Mouse (Mus musculus) midbrain, embryonic 11.5 days (tissue): ENCODE data around the gene Gnpat. TPM values are rescaled to one million over a fixed set of nuclear protein-coding genes. Genes with fewer than 3 reads are reported as not detected.

Experiments used
- ATAC-seq: fragments of 200-750 bp; cut with Nextera tagmentation; 2 replicates; pipeline ENCODE4 v1.8.0; 2017; ENCODE audit warnings: moderate TSS enrichment, moderate library complexity; ENCODE audit not compliant: low FRiP score
- DNase-seq: peaks from one replicate; pipeline ENCODE4 v3.0.0; 2015; ENCODE audit warnings: low spot score; ENCODE audit errors: missing footprints
- H3K27ac ChIP-seq: fragments of 300-500 bp; sonication (generic); 2 replicates; pipeline ENCODE4 v1.5.1; 2014; ENCODE audit warnings: low read depth, low read length
- H3K27me3 ChIP-seq: fragments of 300-500 bp; sonication (generic); 2 replicates; pipeline ENCODE4 v1.6.1; 2014; ENCODE audit warnings: mild to moderate bottlenecking, low read length, moderate library complexity, mixed read lengths; ENCODE audit not compliant: control insufficient read depth, insufficient read depth
- H3K36me3 ChIP-seq: fragments of 300-500 bp; sonication (generic); 2 replicates; pipeline ENCODE4 v1.6.1; 2014; ENCODE audit warnings: mild to moderate bottlenecking, low read length, moderate library complexity, mixed read lengths; ENCODE audit not compliant: control insufficient read depth, insufficient read depth
- H3K4me1 ChIP-seq: fragments of 300-500 bp; sonication (generic); 2 replicates; pipeline ENCODE4 v1.6.1; 2014; ENCODE audit warnings: low read length; ENCODE audit not compliant: control insufficient read depth, insufficient read depth
- H3K4me2 ChIP-seq: fragments of 300-500 bp; sonication (generic); 2 replicates; pipeline ENCODE4 v1.6.1; 2014; ENCODE audit warnings: mild to moderate bottlenecking, moderate library complexity
- H3K4me3 ChIP-seq: fragments of 300-500 bp; sonication (generic); 2 replicates; pipeline ENCODE4 v1.5.1; 2014; ENCODE audit warnings: low read depth, low read length
- H3K9ac ChIP-seq: fragments of 300-500 bp; sonication (generic); 2 replicates; pipeline ENCODE4 v1.6.1; 2014; ENCODE audit warnings: low read length
- H3K9me3 ChIP-seq: fragments of 300-500 bp; sonication (generic); 2 replicates; pipeline ENCODE4 v1.6.1; 2016; ENCODE audit warnings: low read length; ENCODE audit not compliant: control insufficient read depth
- WGBS: fragments of 180-500 bp; shearing (Covaris S2); extraction: QIAGEN DNeasy Blood & Tissue Kit; methylation state at CpG from one replicate; pipeline ENCODE4 v1.1.7; 2014; 5-methylcytosine and 5-hydroxymethylcytosine counted together
- polyA plus RNA-seq: library from polyadenylated mRNA; unstranded; fragments of >200 nt; fragmentation: Nextera tagmentation; extraction: Ambion mirVana; gene quantifications from 2 replicates; pipeline ENCODE4 v1.2.1, GENCODE M21; 2014

The Gnpat gene
- polyA plus RNA-seq, 1 experiment from 2014 or later = 138 TPM

GRCm38 (mm10) chr8:124878946-124879526 lies 16.2 kb downstream of the Gnpat start:
- Histone ChIP-seq H3K4me3 (no peak overlapping the region), H3K9me3 (no peaks in the 10 kb centered on the region), H3K36me3 (peaks cover 46% of the 10 kb centered on the region), H3K4me2 (no peak overlapping the region), H3K4me1 (no peaks in the 10 kb centered on the region), H3K9ac (no peak overlapping the region), H3K27ac (no peak overlapping the region), H3K27me3 (no peaks in the 10 kb centered on the region)
- DNase-seq = no peak
- WGBS = 89% methylated on average over 10 of the region's 10 CpGs
- ATAC-seq = no peak

GRCm38 (mm10) chr8:124888385-124888784 lies 25.6 kb downstream of the Gnpat start:
- ATAC-seq (no peak), DNase-seq (no peak)
- Histone ChIP-seq H3K27me3 (no peaks in the 10 kb centered on the region), H3K4me3 (no peak overlapping the region), H3K9me3 (no peaks in the 10 kb centered on the region), H3K4me1 (no peaks in the 10 kb centered on the region), H3K36me3 (peaks cover 36% of the 10 kb centered on the region), H3K4me2 (no peak overlapping the region), H3K27ac (no peak overlapping the region), H3K9ac (no peak overlapping the region)
- WGBS = 93% methylated on average over 5 of the region's 5 CpGs

- WGBS = 80% methylated on average over 3 of the region's 3 CpGs
- DNase-seq (no peak), ATAC-seq (no peak)
- no peaks in the 10 kb centered on the region for H3K27me3 ChIP-seq
- no peak overlapping the region for H3K4me3 ChIP-seq
- H3K27ac ChIP-seq = no peak overlapping the region
- peaks cover 13% of the 10 kb centered on the region for H3K36me3 ChIP-seq
- H3K4me2 ChIP-seq = no peak overlapping the region
- H3K9ac ChIP-seq = no peak overlapping the region
- no peaks in the 10 kb centered on the region for H3K9me3 ChIP-seq
- H3K4me1 ChIP-seq = peaks cover 9% of the 10 kb centered on the region; the same call in 1 of the 2 replicates
These were observed 29.8 kb downstream of the Gnpat start for GRCm38 (mm10) chr8:124892596-124892995.

GRCm38 (mm10) chr8:124896010-124896631 lies 33.3 kb downstream of the Gnpat start:
- peak overlapping the region; percentile 100 for H3K4me2 ChIP-seq
- H3K9ac ChIP-seq = no peak overlapping the region
- H3K27me3 ChIP-seq = no peaks in the 10 kb centered on the region
- H3K4me1 ChIP-seq = peaks cover 18% of the 10 kb centered on the region
- no peak for DNase-seq
- H3K9me3 ChIP-seq = no peaks in the 10 kb centered on the region
- no peak for ATAC-seq
- H3K4me3 ChIP-seq = peak overlapping the region; percentile 95
- peaks cover 5% of the 10 kb centered on the region; the same call in 1 of the 2 replicates for H3K36me3 ChIP-seq
- no peak overlapping the region for H3K27ac ChIP-seq
- 86% methylated on average over 26 of the region's 26 CpGs for WGBS

- ATAC-seq (peak; percentile 55), DNase-seq (peak; percentile 96)
- Histone ChIP-seq H3K27ac (peak overlapping the region; percentile 35; the same call in 1 of the 2 replicates), H3K9me3 (no peaks in the 10 kb centered on the region), H3K4me1 (peaks cover 18% of the 10 kb centered on the region), H3K4me2 (peak overlapping the region; percentile 100), H3K4me3 (peak overlapping the region; percentile 95), H3K9ac (peak overlapping the region; percentile 84), H3K36me3 (peaks cover 5% of the 10 kb centered on the region; the same call in 1 of the 2 replicates), H3K27me3 (no peaks in the 10 kb centered on the region)
- WGBS = 2% methylated on average over 60 of the region's 60 CpGs
These were observed 34.0 kb downstream of the Gnpat start for GRCm38 (mm10) chr8:124896632-124897385.

GRCm38 (mm10) chr8:124897386-124898250 lies 34.8 kb downstream of the Gnpat start, which contains the start of the genes Exoc8 and Sprtn:
Gene Exoc8, minus strand, starts transcription at chr8:124897705.
Gene Sprtn, plus strand, starts transcription at chr8:124897886.
- Histone ChIP-seq H3K4me3 (peak within 1 kb of the TSS; percentile 95), H3K36me3 (peaks cover 5% of the 10 kb centered on the region; the same call in 1 of the 2 replicates), H3K27me3 (no peaks in the 10 kb centered on the region), H3K9ac (peak within 1 kb of the TSS; percentile 84), H3K4me1 (peaks cover 18% of the 10 kb centered on the region), H3K4me2 (peak within 1 kb of the TSS; percentile 100), H3K27ac (peak within 1 kb of the TSS; percentile 35; the same call in 1 of the 2 replicates), H3K9me3 (no peaks in the 10 kb centered on the region)
- ATAC-seq (peak; percentile 90), DNase-seq (peak; percentile 100)
- under 1% methylated on average over 114 of the region's 114 CpGs for WGBS

GRCm38 (mm10) chr8:124898251-124898905 lies 35.5 kb downstream of the Gnpat start:
- WGBS = 7% methylated on average over 31 of the region's 31 CpGs
- no peaks in the 10 kb centered on the region for H3K9me3 ChIP-seq
- peak overlapping the region; percentile 100 for H3K4me2 ChIP-seq
- peak overlapping the region; percentile 84 for H3K9ac ChIP-seq
- peaks cover 7% of the 10 kb centered on the region for H3K36me3 ChIP-seq
- H3K27me3 ChIP-seq = no peaks in the 10 kb centered on the region
- peak overlapping the region; percentile 95 for H3K4me3 ChIP-seq
- peaks cover 18% of the 10 kb centered on the region for H3K4me1 ChIP-seq
- no peak for DNase-seq
- no peak; the same call in 1 of the 2 replicates for ATAC-seq
- peak overlapping the region; percentile 22; the same call in 1 of the 2 replicates for H3K27ac ChIP-seq

- Histone ChIP-seq H3K9ac (no peak overlapping the region), H3K9me3 (no peaks in the 10 kb centered on the region), H3K4me3 (no peak overlapping the region), H3K27me3 (no peaks in the 10 kb centered on the region), H3K4me1 (peaks cover 8% of the 10 kb centered on the region), H3K27ac (no peak overlapping the region), H3K4me2 (no peak overlapping the region), H3K36me3 (peaks cover 16% of the 10 kb centered on the region)
- ATAC-seq = no peak
- DNase-seq = no peak
- 96% methylated on average over 15 of the region's 15 CpGs for WGBS
These were observed 40.4 kb downstream of the Gnpat start for GRCm38 (mm10) chr8:124903198-124903597.
